ENCODE assay signal across 14 mouse cellular contexts in genomic region chr5:135649309-135649633, GRCm38 (mm10).
"Had no signal": no experiment of that assay in that cellular context is flagged by ENCODE, and none has a peak within 500 bp of the region (broad histone marks: within the 10 kb centered on the region; RNA-seq: fewer than 3 reads in every experiment).

No protein-coding gene starts in this region.

- H3K9me3 ChIP-seq: liver, embryonic 12.5 days; lung, embryonic 15.5 days; midbrain, embryonic 10.5 days; midbrain, embryonic 12.5 days; neural tube, embryonic 12.5 days; stomach, embryonic 15.5 days had no signal

- DNase-seq: lung, postnatal 4 days; midbrain, embryonic 14.5 days; right cerebral cortex, postnatal 14 days; thymus, adult 2 months; thymus, postnatal 25 days; thymus, postnatal 4 days had no signal

- H3K4me2 ChIP-seq: liver, embryonic 12.5 days; lung, embryonic 15.5 days; midbrain, embryonic 12.5 days; neural tube, embryonic 12.5 days; stomach, embryonic 15.5 days had no signal

- H3K36me3 ChIP-seq: liver, embryonic 12.5 days; lung, embryonic 15.5 days; midbrain, embryonic 10.5 days; midbrain, embryonic 12.5 days; neural tube, embryonic 12.5 days; stomach, embryonic 15.5 days had no signal

- H3K4me1 ChIP-seq: midbrain, embryonic 10.5 days; midbrain, embryonic 12.5 days; neural tube, embryonic 12.5 days had no signal

- H3K4me3 ChIP-seq: liver, embryonic 12.5 days; lung, embryonic 15.5 days; midbrain, embryonic 10.5 days; midbrain, embryonic 12.5 days; neural tube, embryonic 12.5 days; stomach, embryonic 15.5 days had no signal

- H3K9ac ChIP-seq: liver, embryonic 12.5 days; liver, embryonic 14.5 days; lung, embryonic 15.5 days; midbrain, embryonic 12.5 days; neural tube, embryonic 12.5 days; stomach, embryonic 15.5 days had no signal

- H3K27me3 ChIP-seq: liver, embryonic 12.5 days; lung, embryonic 15.5 days; midbrain, embryonic 12.5 days; neural tube, embryonic 12.5 days; stomach, embryonic 15.5 days had no signal

- ATAC-seq: liver, embryonic 12.5 days had no signal

- H3K27ac ChIP-seq: liver, embryonic 12.5 days; liver, embryonic 14.5 days; lung, embryonic 15.5 days; midbrain, embryonic 10.5 days; midbrain, embryonic 12.5 days; neural tube, embryonic 12.5 days; stomach, embryonic 15.5 days; stomach, postnatal 0 days had no signal
